Mouse (Mus musculus) lung, postnatal 0 days (tissue): ENCODE data around the gene Atp2b2. TPM values are rescaled to one million over a fixed set of nuclear protein-coding genes. Genes with fewer than 3 reads are reported as not detected.

Experiments
- ATAC-seq: fragments of 200-750 bp; cut with Nextera tagmentation; 2 replicates; pipeline ENCODE4 v1.8.0; 2017; ENCODE audit warnings: moderate library complexity
- DNase-seq: peaks from one replicate; pipeline ENCODE4 v3.0.0-alpha.2; 2016; ENCODE audit warnings: low spot score
- H3K27ac ChIP-seq: fragments of 300-500 bp; sonication (generic); 2 replicates; pipeline ENCODE4 v1.5.1; 2014; ENCODE audit warnings: antibody characterized with exemption, mild to moderate bottlenecking, low read length, mixed read lengths
- H3K27me3 ChIP-seq: fragments of 300-500 bp; sonication (generic); replicated peaks from 2 replicates; pipeline ENCODE4 v1.6.1; 2014; ENCODE audit warnings: low read length, mixed read lengths; ENCODE audit not compliant: insufficient read depth
- H3K36me3 ChIP-seq: fragments of 300-500 bp; sonication (generic); 2 replicates; pipeline ENCODE4 v1.6.1; 2014; ENCODE audit warnings: low read length, mixed read lengths; ENCODE audit not compliant: insufficient read depth
- H3K4me1 ChIP-seq: fragments of 300-500 bp; sonication (generic); 2 replicates; pipeline ENCODE4 v1.6.1; 2014; ENCODE audit warnings: antibody characterized with exemption, low read depth, low read length, mixed read lengths; ENCODE audit not compliant: insufficient read depth
- H3K4me2 ChIP-seq: fragments of 300-500 bp; sonication (generic); replicated peaks from 2 replicates; pipeline ENCODE4 v1.6.1; 2014; ENCODE audit warnings: low read depth, mild to moderate bottlenecking, low read length, moderate library complexity, mixed read lengths
- H3K4me3 ChIP-seq: fragments of 300-500 bp; sonication (generic); 2 replicates; pipeline ENCODE4 v1.5.1; 2014; ENCODE audit warnings: low read depth, low read length
- H3K9ac ChIP-seq: fragments of 300-500 bp; sonication (generic); replicated peaks from 2 replicates; pipeline ENCODE4 v1.6.1; 2014; ENCODE audit warnings: low read depth, mild to moderate bottlenecking
- H3K9me3 ChIP-seq: fragments of 300-500 bp; sonication (generic); 2 replicates; pipeline ENCODE4 v1.6.1; 2016; ENCODE audit warnings: low read length, mixed read lengths
- CTCF ChIP-seq: IDR thresholded peaks from 2 replicates; pipeline ENCODE4 v1.5.1; 2016; ENCODE audit warnings: antibody characterized with exemption, mild to moderate bottlenecking
- EP300 ChIP-seq: IDR thresholded peaks from 2 replicates; pipeline ENCODE4 v1.6.1; 2016; ENCODE audit warnings: antibody characterized with exemption, mild to moderate bottlenecking, control low read depth
- WGBS: fragments of 180-500 bp; shearing (Covaris S2); extraction: QIAGEN DNeasy Blood & Tissue Kit; methylation state at CpG from one replicate; pipeline ENCODE4 v1.1.7; 2014; 5-methylcytosine and 5-hydroxymethylcytosine counted together
- polyA plus RNA-seq: library from polyadenylated mRNA; unstranded; fragments of >200 nt; fragmentation: Nextera tagmentation; extraction: Ambion mirVana; gene quantifications from 2 replicates; pipeline ENCODE4 v1.2.1, GENCODE M21; 2015

Atp2b2 gene
- polyA plus RNA-seq, 1 experiment from 2014 or later: 0.63 TPM

- Histone ChIP-seq H3K4me1 (no peaks in the 10 kb centered on the region), H3K4me3 (no peak overlapping the region), H3K9ac (no peak overlapping the region), H3K36me3 (no peaks in the 10 kb centered on the region), H3K9me3 (no peaks in the 10 kb centered on the region), H3K27ac (no peak overlapping the region), H3K27me3 (no peaks in the 10 kb centered on the region), H3K4me2 (no peak overlapping the region)
- DNase-seq (peak; percentile 38), ATAC-seq (no peak)
- 12% methylated on average over 3 of the region's 3 CpGs for WGBS
- TF ChIP-seq EP300 (no peak), CTCF (no peak)
Observed at GRCm38 (mm10) chr6:113962811-113963210, 79.6 kb downstream of the Atp2b2 start.

- no peak overlapping the region for H3K4me2 ChIP-seq
- no peaks in the 10 kb centered on the region for H3K9me3 ChIP-seq
- no peaks in the 10 kb centered on the region for H3K36me3 ChIP-seq
- TF ChIP-seq EP300: no peak
- no peak for TF ChIP-seq CTCF
- no peak overlapping the region for H3K9ac ChIP-seq
- H3K4me1 ChIP-seq: no peaks in the 10 kb centered on the region; the same call in 1 of the 2 replicates
- WGBS: 65% methylated on average over 2 of the region's 2 CpGs
- no peak overlapping the region for H3K27ac ChIP-seq
- no peak for DNase-seq
- ATAC-seq: no peak
- H3K27me3 ChIP-seq: no peaks in the 10 kb centered on the region
- no peak overlapping the region for H3K4me3 ChIP-seq
Observed at GRCm38 (mm10) chr6:113961658-113962057, 80.8 kb downstream of the Atp2b2 start.

GRCm38 (mm10) chr6:113959336-113959735 lies 83.1 kb downstream of the Atp2b2 start:
- TF ChIP-seq CTCF: no peak
- no peak for TF ChIP-seq EP300
- Histone ChIP-seq H3K4me3 (no peak overlapping the region), H3K27me3 (no peaks in the 10 kb centered on the region), H3K9me3 (no peaks in the 10 kb centered on the region), H3K36me3 (no peaks in the 10 kb centered on the region), H3K27ac (no peak overlapping the region), H3K4me2 (no peak overlapping the region), H3K9ac (no peak overlapping the region), H3K4me1 (no peaks in the 10 kb centered on the region; the same call in 1 of the 2 replicates)
- no peak for ATAC-seq
- no peak for DNase-seq
- 67% methylated on average over 1 of the region's 1 CpGs for WGBS

GRCm38 (mm10) chr6:113958714-113959113 lies 83.7 kb downstream of the Atp2b2 start:
- no peak overlapping the region for H3K4me3 ChIP-seq
- no peak for ATAC-seq
- TF ChIP-seq EP300 (no peak), CTCF (0 out of 2 replicates have a peak, but pooled peaks have one; percentile 13)
- H3K27me3 ChIP-seq: no peaks in the 10 kb centered on the region
- H3K4me1 ChIP-seq: no peaks in the 10 kb centered on the region; the same call in 1 of the 2 replicates
- no peak for DNase-seq
- no peak overlapping the region for H3K27ac ChIP-seq
- no peak overlapping the region for H3K9ac ChIP-seq
- WGBS: 44% methylated on average over 2 of the region's 2 CpGs
- no peaks in the 10 kb centered on the region for H3K9me3 ChIP-seq
- no peak overlapping the region for H3K4me2 ChIP-seq
- no peaks in the 10 kb centered on the region for H3K36me3 ChIP-seq

GRCm38 (mm10) chr6:113958003-113958402 lies 84.4 kb downstream of the Atp2b2 start:
- Histone ChIP-seq H3K4me1 (no peaks in the 10 kb centered on the region; the same call in 1 of the 2 replicates), H3K4me3 (no peak overlapping the region), H3K9ac (no peak overlapping the region), H3K27ac (no peak overlapping the region), H3K27me3 (no peaks in the 10 kb centered on the region), H3K9me3 (no peaks in the 10 kb centered on the region), H3K4me2 (no peak overlapping the region), H3K36me3 (no peaks in the 10 kb centered on the region)
- ATAC-seq (no peak), DNase-seq (no peak)
- 67% methylated on average over 5 of the region's 5 CpGs for WGBS
- TF ChIP-seq CTCF (no peak), EP300 (no peak)

GRCm38 (mm10) chr6:113957232-113957940 lies 85.0 kb downstream of the Atp2b2 start:
- 50% methylated on average over 19 of the region's 19 CpGs for WGBS
- Histone ChIP-seq H3K27me3 (no peaks in the 10 kb centered on the region), H3K9me3 (no peaks in the 10 kb centered on the region), H3K36me3 (no peaks in the 10 kb centered on the region), H3K4me1 (no peaks in the 10 kb centered on the region; the same call in 1 of the 2 replicates), H3K9ac (no peak overlapping the region), H3K27ac (no peak overlapping the region), H3K4me2 (no peak overlapping the region), H3K4me3 (no peak overlapping the region)
- TF ChIP-seq EP300 (no peak), CTCF (no peak)
- ATAC-seq (no peak), DNase-seq (no peak)
